Mouse (Mus musculus): ENCODE measurements around the gene Neurl1b. TPM values are rescaled to one million over a fixed set of nuclear protein-coding genes. Genes with fewer than 3 reads are reported as not detected.
A peak's percentile ranks its signal among the peaks of the same experiment; 100 is the strongest.

The Neurl1b gene
- total RNA-seq, 2 experiments from 2014 or later = 68.8 to 75.0 TPM

GRCm38 (mm10) chr17:26382176-26382575, 32.5 kb upstream of the Neurl1b start:
- H3K27ac ChIP-seq = peak overlapping the region; percentile 95
- TF ChIP-seq CTCF (conservative IDR thresholded peaks at IDR 0.05) = no peak
- no peak overlapping the region for H3K4me3 ChIP-seq
- no peak for DNase-seq (ENCODE audit: low spot score in 2 of 2)

GRCm38 (mm10) chr17:26382687-26383086, 31.9 kb upstream of the Neurl1b start:
- DNase-seq (ENCODE audit: low spot score in 2 of 2) = no peak
- TF ChIP-seq CTCF (conservative IDR thresholded peaks at IDR 0.05) = no peak
- no peak overlapping the region for H3K27ac ChIP-seq

GRCm38 (mm10) chr17:26384111-26384510, 30.5 kb upstream of the Neurl1b start:
- no peak overlapping the region for H3K4me3 ChIP-seq
- H3K27ac ChIP-seq = no peak overlapping the region
- no peak for TF ChIP-seq CTCF (conservative IDR thresholded peaks at IDR 0.05)
- DNase-seq (ENCODE audit: low spot score in 2 of 2) = no peak

More at GRCm38 (mm10) chr17:26382687-26383086, 31.9 kb upstream of the Neurl1b start:
- H3K4me3 ChIP-seq = no peak overlapping the region

GRCm38 (mm10) chr17:26385252-26386130, 29.1 kb upstream of the Neurl1b start:
- no peak for TF ChIP-seq CTCF (conservative IDR thresholded peaks at IDR 0.05)
- no peak for DNase-seq (ENCODE audit: low spot score in 2 of 2)
- H3K4me3 ChIP-seq = no peak overlapping the region
- peak overlapping the region; percentile 53; the same call in 1 of the 2 replicates for H3K27ac ChIP-seq

GRCm38 (mm10) chr17:26386131-26386481, 28.5 kb upstream of the Neurl1b start:
- Histone ChIP-seq H3K27ac (0 out of 2 replicates have a peak overlapping the region, but pooled peaks have one; percentile 53), H3K4me3 (no peak overlapping the region)
- no peak for TF ChIP-seq CTCF (conservative IDR thresholded peaks at IDR 0.05)
- no peak for DNase-seq (ENCODE audit: low spot score in 2 of 2)

- Histone ChIP-seq H3K4me3 (no peak overlapping the region), H3K27ac (no peak overlapping the region)
- no peak for DNase-seq (ENCODE audit: low spot score in 2 of 2)
- no peak for TF ChIP-seq CTCF (conservative IDR thresholded peaks at IDR 0.05)
Observed at GRCm38 (mm10) chr17:26388106-26388505, 26.5 kb upstream of the Neurl1b start.

GRCm38 (mm10) chr17:26389241-26389640, 25.4 kb upstream of the Neurl1b start:
- TF ChIP-seq CTCF (conservative IDR thresholded peaks at IDR 0.05) = no peak
- Histone ChIP-seq H3K4me3 (no peak overlapping the region), H3K27ac (no peak overlapping the region)
- no peak for DNase-seq (ENCODE audit: low spot score in 2 of 2)

GRCm38 (mm10) chr17:26390666-26391065, 24.0 kb upstream of the Neurl1b start:
- Histone ChIP-seq H3K27ac (no peak overlapping the region), H3K4me3 (no peak overlapping the region)
- DNase-seq (ENCODE audit: low spot score in 2 of 2) = no peak
- no peak for TF ChIP-seq CTCF (conservative IDR thresholded peaks at IDR 0.05)

GRCm38 (mm10) chr17:26392355-26392754, 22.3 kb upstream of the Neurl1b start:
- no peak for TF ChIP-seq CTCF (conservative IDR thresholded peaks at IDR 0.05)
- DNase-seq (ENCODE audit: low spot score in 2 of 2) = no peak
- Histone ChIP-seq H3K27ac (no peak overlapping the region), H3K4me3 (no peak overlapping the region)

GRCm38 (mm10) chr17:26396765-26397164, 17.9 kb upstream of the Neurl1b start:
- H3K4me3 ChIP-seq = no peak overlapping the region
- peak overlapping the region; percentile 78 for H3K27ac ChIP-seq
- TF ChIP-seq CTCF (conservative IDR thresholded peaks at IDR 0.05) = no peak
- no peak for DNase-seq (ENCODE audit: low spot score in 2 of 2)

- H3K27ac ChIP-seq = peak overlapping the region; percentile 52
- DNase-seq (ENCODE audit: low spot score in 2 of 2) = peak; percentile 55 to 85
Observed at GRCm38 (mm10) chr17:26397339-26397738, 17.3 kb upstream of the Neurl1b start.

GRCm38 (mm10) chr17:26405340-26406100, 9.1 kb upstream of the Neurl1b start:
- Histone ChIP-seq H3K27ac (no peak overlapping the region), H3K4me3 (no peak overlapping the region)
- no peak for DNase-seq (ENCODE audit: low spot score in 2 of 2)
- no peak for TF ChIP-seq CTCF (conservative IDR thresholded peaks at IDR 0.05)

More at GRCm38 (mm10) chr17:26397339-26397738, 17.3 kb upstream of the Neurl1b start:
- no peak overlapping the region for H3K4me3 ChIP-seq
- no peak for TF ChIP-seq CTCF (conservative IDR thresholded peaks at IDR 0.05)

- no peak for TF ChIP-seq CTCF (conservative IDR thresholded peaks at IDR 0.05)
- H3K27ac ChIP-seq = no peak overlapping the region
- DNase-seq (ENCODE audit: low spot score in 2 of 2) = no peak
- no peak overlapping the region for H3K4me3 ChIP-seq
Observed at GRCm38 (mm10) chr17:26412967-26413366, 1.7 kb upstream of the Neurl1b start.

Measured in layer of hippocampus, adult 2 months (tissue).